Mouse (Mus musculus) cerebellum, postnatal 10 days (tissue): ENCODE measurements around the gene Cdon.
A peak's percentile ranks its signal among the peaks of the same experiment; 100 is the strongest.
"Not testable (repeated sequence)": the region's sequence is repeated elsewhere in the genome, so short reads cannot be mapped to it uniquely, and the experiment has no call there.

ENCODE experiments used
- DNase-seq, 2 experiments: peaks; one replicate each; pipeline ENCODE4 v3.0.0; 2021; ENCODE audit warnings: mixed read lengths in 2 of 2

Cdon gene

DNA sequence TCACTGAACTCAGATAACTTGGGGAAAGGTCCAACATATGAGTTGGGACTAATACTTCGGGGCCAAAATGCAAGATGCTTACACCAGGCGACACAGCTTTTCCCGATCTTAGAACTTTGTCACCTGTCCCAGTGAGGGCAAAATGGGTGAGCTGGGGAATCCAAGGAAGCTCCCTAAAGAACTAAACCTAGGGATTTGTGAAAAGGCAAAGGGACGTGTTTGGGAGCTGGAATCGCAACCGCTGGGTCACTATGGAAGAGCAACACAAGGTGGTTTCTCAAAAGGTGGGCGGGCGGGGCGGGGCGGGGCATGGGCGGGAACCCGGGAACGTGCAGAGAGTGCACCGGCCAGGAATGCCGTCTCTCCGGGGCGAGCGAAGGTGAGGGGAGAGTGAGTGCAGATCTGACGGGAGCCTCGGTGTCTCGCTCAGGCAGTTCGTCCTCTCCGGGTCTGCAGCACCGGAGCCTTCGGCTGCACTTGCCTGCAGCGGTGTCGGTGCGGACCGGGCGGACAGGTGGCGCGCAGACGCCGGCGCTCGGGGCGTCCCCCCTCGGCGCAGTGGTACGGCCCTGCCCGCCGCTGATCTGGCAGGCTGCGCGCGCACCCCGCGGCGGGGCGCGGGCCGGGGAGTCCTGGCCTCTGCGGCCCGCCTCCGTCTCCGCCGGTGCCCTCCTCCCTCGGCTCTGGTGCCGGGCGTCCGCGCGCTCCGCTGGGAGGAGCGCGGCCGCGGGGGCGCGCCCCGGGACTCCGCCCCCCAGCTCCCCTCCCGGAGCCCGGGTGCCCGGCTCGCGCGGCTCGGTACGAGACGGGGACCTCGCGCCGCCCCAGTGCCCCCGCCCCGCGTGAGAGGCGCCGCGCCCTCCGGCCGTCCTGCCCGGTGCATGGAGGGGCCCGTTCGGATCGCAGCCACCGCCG is at the start of gene Cdon:
Gene Cdon, plus strand, starts transcription at position 324 of the 915 bp plus-strand sequence.
- peak; percentile 82 to 84 for DNase-seq

DNA sequence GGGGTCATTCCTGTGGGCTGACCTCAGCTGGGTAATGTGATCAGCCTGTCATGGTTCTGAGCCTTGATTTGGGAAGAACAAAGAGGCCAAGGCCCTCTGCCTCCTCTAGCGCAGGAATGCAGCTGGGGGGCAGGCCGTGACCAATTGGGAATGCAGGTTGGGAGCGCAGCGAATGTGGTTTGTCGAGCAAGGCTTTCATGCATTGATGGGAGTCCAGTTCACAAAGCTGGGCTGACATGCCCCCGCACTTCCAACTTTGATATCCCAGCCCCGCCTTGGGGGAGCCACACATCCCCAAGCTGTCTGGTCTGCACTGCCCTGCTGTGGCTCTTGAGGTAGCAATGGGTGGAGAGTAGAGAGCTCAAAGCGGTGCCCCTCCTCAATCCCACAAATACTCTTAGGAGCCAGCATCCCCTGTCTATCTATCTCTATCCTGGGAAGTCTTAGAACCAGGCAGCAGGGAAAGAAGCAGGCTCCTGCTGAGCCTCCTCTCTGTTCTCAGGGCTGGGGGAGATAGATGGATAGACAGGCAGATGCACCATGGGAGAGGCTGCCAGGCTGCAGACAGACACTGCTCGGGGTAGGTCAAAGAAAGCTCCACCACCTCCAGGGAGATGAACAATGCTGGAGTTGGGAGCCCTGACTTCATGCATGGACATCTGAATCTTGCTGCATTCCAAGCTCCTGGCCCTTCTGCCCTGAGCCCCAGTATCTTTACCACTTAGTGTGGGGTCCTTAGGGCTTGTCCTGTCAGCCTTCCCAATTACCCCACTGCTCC is 48.4 kb upstream of the Cdon start:
- no peak for DNase-seq

DNA sequence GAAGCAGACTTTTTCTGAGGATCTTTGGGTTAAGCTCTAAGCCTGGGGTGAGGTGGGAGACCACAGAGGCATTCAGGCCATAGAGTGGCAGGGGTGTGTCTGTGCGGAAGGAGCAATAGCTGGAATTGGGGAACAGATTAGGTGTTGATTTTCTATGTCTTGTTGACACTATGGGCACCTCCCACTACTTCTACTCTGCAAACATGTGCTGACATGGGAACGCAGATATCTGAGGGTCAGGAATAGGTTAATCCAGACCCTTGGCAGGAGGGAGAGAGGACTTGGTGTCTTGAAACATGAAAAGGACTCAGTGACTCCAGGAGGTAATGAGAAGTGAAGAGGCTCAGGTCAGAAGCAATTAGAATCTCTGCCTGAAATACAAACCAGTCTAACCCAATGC is 43.0 kb upstream of the Cdon start:
- DNase-seq: no peak

DNA sequence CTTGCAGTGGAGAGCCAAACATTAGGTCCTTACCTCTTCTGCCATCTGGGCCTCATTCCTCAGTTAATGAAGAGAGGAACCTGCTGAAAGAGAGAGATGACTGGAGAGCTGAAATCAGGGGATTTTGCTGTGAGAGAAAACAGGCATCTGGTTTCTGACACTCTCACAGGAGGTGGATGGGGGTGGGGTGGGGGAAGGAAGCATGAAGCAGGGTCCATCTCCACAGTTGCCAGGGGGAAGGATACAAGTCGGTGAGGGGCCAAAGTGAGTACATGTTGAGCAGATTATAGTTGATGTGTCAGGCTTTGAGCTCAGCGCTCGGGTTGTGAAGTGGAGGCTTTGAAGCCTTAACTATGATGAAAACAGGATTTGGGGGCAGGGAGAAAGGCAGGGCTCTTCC is 41.9 kb upstream of the Cdon start:
- DNase-seq: no peak

DNA sequence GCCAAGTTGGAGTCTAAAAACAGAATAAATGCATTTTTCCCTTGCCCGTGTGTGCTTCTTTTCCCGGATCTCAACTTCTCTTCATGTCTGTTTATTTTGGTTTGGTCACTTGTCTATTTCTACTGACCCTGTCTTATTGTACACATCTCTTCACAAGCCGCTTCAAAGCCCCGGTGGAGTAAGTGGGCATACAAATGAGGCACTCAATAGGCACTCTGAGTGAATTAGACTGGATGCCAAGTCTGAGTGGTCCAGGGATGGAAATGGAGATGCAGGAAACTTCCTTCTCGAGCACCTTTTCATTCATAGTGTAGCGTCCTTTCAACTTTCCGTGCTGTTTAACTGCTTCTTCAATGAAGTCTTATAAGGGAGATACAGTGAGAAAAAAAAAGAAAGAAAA is 21.0 kb upstream of the Cdon start:
- DNase-seq: no peak

DNA sequence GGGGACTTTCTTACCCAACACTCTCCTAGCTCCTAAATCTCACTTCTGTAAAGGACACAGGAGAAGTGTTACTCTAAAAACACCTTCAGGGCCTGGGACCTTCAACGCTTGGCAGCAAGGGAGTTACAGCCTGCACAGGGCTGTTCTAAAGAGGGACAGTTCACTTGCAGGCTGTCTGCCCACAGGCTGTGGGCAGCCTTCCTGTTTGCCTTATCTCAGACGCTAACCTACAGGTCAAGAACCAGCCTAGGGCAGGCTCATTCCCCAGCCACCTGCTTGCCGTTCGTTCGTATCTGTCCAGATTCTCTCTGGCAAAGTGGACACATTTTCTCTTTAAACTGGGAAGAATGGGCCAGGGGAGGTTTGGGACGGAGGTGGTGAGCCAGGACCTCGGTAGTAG is 20.5 kb upstream of the Cdon start:
- no peak for DNase-seq

DNA sequence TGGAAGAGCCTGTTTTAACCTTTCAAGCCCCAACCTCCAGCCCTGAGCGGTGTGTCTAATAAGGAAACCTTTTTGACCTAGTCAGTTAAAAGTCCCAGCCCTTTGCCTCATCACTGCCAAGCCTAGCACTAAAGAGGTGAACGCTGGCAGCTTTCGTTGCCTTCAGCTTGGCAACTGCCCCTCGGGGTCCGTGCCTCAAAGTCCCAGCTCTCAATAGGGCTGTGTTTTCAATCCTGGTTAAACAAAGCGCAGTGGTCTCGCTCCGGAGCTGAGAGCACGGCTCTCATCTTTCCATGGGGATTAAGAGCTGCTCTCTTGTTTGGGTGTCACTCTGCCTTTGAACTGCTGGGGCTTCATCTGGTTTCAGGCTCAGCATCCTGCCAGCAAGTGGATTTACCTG is 20.1 kb upstream of the Cdon start:
- DNase-seq: peak; percentile 18 to 24

DNA sequence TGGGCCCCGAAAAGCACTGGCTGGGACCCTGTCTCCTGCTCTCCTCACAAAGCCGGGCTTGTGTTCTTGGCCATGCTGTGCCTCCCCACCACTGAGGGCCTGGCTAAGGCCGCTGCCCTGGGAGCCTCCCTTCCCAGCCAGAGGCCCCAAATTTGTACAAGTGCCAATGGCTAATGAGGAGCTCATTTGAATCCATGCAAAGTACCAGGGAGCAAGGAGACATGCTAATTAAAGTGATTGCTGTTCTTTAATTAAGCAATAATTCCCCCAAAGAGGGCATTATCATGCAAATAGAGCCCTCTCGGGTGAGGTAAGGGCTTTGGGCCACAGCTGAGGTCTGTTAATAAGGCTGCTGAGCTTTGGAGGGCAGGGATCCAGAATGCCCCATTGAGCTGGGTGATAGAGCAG is 18.3 kb upstream of the Cdon start:
- DNase-seq: peak; percentile 38 to 57

DNA sequence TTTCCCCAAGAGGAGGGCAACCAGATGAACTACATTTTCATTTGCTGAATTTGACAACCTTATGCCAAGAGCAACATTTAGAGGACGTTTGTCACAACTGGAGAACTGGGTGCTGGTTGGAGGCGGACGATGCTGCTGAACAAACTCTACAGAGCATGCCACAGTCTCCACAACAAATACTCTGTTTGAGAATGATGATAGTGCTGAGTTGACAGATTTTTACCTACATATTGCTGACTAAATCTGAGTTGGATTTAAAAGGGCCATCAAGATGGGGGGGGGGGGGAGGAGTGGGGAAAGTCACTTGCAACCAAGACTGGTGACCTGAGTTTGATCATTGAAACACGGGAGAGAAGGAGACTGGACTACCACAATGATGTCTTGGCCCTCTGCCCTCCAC is 17.4 kb upstream of the Cdon start:
- DNase-seq: no peak

DNA sequence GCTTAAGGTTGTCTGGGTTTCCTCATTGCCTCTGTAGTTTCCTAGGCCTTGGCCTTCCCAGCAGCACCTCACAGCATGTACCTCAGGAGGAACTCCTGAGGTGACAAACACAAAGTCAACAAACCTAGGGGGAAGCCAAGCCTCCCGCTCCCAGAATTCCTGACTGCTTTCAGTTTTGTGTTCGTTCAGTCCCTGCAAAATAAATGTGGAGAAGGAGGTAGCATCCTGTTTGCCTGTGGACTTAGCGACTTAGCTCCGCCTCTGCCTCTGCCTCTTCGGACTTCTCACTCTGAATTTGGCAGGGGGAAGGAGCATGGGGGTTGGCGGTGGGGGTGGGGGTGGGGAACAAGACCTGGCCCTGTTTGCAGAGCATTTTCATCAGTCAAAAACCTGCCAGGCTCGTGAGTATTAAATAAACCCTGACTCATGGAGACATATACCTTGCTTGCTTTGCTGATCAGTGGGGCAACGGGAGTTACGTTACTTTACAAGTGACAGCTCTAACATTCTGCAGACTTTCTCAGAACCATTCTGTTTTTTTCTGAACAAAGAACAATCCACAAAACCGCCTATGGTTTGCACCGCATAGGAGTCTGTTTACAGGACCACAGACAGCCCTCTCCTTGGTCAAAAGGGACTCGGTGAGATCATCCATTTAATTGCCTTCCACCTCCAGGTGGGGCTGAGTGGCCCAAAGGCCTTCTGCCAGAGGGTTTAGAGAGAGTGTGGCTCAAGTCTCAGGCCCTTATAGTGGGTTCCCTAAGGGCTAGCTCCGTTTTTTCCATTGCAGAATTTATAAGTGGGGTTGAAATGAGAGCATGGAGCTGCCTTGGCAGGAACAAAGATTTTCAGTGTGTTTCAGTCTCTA is 15.7 kb upstream of the Cdon start:
- no peak for DNase-seq

DNA sequence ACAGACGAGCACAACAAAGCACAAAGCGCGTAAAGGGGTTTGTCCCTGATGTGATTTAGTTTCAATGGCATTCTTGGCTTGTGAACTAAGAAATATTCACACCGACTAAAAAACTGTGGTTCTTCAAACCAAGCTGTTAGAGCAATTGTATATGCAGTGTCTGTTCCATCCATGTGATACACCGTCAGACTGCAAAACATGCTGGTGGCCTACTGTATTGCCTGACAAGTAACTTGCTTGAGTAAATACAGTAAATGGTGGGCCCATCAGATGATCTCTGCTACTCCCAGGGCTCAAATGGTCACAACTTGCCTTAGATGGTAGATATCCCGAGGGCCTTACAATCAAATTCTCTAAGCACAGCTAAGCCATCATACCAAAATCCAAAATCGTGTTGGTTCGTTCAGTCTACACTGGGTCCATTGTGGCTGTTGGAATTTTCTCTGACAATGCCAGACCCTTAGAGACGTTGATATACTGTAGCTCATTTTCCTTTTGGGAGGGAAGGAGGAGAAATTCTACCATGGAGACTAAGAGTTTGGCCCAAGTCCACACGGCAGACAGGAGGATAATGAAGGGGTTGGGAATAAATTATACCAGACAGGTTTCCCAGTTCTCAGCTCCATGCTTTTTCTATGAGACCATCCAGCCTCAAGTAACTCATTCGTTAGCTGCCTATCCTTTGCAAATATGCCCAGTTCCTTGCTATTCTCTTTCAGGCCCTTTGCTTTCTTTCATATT is 9.5 kb upstream of the Cdon start:
- DNase-seq: no peak

DNA sequence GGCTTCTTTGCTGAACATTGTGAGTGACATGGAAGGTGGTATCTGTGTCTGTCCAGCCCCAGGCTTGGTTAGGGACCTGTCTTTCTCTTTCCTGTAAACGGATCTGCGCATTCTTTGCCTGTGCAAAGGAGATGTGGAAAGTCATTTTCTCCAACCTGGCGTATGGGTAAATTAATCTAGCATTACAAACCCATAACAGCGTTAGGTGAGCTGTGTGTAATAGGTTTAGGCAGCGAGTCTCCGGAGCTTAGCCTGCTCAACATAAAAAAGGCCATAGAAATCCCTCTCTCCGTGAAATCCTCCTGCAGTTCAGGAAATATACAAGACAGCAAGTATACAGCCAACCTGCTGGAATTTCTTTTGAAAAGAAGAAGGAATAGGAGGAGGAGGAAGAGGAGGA is 9.0 kb upstream of the Cdon start:
- DNase-seq: no peak

DNA sequence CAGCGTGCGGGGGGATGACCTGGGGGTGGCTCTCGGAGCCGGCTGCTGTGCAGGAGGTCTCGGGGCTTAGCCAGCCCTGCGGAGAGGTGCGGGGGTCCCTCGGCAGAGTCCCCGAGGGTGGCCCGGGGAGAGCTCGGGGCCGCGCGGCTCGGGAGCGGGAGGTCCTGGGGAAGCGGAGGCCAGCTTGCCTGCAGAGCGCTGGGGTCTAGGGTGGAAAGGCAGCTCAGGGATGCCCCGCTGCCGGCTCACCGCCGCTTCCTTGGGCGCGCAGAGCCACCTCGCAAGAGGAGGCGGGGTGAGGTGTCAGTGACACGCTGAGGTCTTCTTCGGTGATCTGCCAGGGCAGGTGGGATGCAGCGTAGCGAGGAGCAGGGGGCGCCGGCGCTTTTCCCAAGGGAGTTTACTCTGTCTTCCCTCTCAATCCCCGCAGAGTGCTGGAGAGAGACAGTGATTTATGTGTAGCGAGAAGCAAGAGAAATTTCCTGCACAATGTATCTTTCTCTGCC is 855 bp downstream of the Cdon start:
- DNase-seq: peak; percentile 54 to 62

DNA sequence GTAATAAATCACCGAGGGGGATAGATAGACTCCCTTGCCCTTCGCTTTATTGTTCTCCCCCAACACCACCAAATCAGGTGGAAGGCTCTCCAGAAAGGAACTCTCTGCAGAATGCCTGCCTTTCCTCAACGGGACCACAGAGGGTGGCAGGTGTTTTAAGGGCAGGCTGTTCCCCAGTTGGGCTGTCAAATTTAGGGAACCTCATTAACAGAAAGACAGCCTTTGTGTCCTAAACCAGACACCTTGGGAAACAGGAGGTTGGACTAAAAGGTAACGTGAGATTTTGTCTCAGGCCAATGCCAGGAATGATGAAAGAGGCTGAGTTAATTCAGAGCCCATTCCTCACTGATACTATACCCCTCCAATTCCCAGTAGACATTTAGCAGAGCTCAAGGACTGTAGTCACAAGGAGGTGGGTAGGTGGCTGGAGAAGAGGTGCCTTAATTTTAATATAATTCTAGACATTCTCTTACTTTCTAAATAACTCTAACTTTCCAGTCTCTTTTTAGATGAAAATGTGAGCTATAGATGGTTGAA is 1.5 kb downstream of the Cdon start:
- peak in 1 of 2 experiments; percentile 42 for DNase-seq

DNA sequence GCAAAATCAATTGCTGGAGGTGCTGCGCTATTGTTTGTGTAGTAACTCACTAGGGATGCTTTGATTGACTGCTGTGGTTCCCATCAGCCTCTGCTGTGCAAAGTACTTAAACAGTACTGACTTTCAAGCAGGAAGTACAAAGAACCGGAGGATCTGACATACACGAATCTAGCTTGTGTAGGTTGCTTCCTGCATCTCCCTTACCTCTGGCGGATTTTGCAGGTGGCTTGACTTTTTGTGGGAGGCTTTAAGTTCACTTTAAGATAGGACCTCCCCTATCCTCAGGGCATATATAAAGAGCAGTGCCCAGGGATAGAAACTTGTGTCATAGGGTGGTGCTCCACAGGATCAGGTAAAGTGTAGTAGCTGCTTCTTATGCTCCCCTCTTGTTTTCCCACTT is 2.3 kb downstream of the Cdon start:
- peak in 1 of 2 experiments; percentile 24 for DNase-seq

DNA sequence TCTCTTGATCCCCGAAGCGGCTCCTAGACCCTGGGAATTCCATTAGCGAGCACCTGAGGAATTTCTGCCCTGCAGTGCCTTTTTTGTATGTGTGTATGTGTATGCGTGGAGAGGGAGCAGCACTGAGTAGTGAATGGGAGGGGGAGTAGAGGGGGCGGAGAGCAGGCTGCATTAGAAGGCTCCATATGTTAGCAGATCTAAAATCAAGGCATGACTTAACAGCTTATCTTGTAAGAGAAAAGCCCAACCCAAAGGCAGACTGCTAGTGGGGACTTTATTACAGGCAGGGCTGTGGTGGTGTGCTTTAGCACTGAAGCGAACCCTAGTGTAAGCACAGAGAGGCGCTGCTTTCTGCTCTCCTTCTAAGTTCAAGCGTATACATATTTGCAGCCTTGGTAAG is 3.7 kb downstream of the Cdon start:
- peak; percentile 34 to 54 for DNase-seq

DNA sequence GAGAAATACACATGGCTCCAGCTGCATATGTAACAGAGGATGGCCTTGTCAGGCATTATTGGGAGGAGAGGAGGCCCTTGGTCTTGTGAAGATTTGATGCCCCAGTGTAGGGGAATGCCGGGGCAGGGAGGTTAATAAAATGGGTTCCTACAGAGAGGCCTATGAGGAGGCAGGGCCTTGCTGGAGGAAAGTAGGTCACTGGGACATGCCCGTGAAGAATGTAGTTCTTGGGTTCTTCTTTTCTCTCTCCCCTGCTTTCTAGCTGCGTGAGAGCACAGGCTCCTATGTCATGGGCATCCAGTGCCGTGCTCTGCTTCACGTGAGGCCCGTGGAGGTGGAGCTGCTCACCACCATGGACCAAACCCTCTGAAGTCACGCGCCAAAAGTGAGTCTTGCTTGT is 9.5 kb downstream of the Cdon start:
- DNase-seq: no peak

DNA sequence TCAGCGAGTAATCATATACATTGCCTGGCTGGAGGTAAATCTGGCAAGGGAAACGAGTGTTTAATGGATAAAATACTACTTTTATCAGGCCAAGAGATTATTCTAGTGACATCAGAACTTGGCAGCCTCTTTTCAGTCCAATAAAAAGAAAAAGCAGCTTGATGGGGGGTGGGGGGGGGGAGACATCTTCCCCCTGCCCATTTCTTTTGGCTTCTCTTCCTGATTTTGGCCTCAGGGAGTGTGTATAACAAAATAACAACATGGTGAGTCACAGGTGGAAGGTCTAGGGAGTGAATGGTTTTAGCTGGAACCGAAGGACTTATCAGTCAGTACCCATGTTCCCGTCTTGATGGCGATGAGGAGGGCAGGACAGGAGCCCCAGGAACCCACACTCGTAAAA is 10.5 kb downstream of the Cdon start:
- no peak for DNase-seq

DNA sequence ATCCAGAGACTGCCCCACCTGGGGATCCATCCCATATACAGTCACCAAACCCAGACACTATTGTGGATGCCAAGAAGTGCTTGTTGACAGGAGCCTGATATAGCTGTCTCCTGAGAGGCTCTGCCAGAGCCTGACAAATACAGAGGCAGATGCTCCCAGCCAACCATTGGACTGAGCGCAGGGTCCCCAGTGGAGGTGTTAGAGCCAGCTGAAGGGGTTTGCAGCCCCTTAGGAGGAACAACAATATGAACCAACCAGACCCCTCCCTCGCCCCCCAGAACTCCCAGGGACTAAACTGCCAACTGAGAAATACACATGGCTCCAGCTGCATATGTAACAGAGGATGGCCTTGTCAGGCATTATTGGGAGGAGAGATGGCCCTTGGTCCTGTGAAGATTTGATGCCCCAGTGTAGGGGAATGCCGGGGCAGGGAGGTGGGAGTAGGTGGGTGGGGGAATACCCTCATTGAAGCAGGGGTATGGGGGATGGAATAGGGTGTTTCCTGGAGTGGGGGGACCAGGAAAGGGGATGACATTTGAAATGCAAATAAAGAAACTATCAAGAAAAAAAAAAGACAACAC is 11.9 kb downstream of the Cdon start:
- DNase-seq: not testable (repeated sequence)

DNA sequence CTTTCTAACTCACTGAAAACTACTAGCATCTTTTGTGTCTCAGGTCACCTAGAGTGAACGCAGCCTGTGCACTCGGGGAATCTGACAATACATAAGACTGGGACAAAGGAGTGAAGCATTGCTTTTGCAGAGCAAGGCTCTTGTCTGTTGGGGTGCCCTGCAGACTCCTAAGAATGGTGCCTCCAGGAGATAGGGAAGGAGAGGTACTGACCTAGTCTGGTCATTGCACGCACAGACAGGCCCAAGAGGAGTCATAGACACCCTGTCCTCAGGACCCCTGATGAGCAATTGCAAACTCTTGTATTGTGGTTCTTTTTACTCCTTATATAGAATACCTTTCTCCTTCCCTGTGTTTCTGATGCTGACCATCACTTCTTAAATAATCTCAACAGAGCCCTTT is 13.4 kb downstream of the Cdon start:
- DNase-seq: no peak

DNA sequence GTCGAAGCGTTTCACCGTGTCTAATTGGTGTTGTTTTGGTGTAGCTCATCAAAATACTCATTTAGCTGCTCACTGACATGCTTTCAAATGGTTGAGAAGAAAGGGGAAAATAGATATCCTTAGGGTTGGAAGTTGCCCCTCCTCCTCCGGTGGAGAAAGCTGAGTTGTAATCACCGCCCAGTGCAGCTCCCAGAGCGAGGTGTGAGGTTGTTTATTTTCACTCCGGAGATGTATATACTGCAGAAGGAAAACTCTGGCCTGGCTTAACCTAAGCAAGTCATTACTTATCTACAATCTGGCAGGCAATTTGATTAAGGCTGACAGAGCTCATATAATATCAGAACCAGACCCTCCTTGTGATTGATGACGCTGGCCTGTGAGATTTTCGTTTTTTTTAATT is 14.6 kb downstream of the Cdon start:
- DNase-seq: no peak
